Mouse (Mus musculus): ENCODE measurements around the gene Olfr1352. TPM values are rescaled to one million over a fixed set of nuclear protein-coding genes. Genes with fewer than 3 reads are reported as not detected.
"Not testable (repeated sequence)": the region's sequence is repeated elsewhere in the genome, so short reads cannot be mapped to it uniquely, and the experiment has no call there.

The Olfr1352 gene
- not detected in 2 replicates for polyA plus RNA-seq (2014; fragmentation: Nextera tagmentation; extraction: Ambion mirVana)

DNA sequence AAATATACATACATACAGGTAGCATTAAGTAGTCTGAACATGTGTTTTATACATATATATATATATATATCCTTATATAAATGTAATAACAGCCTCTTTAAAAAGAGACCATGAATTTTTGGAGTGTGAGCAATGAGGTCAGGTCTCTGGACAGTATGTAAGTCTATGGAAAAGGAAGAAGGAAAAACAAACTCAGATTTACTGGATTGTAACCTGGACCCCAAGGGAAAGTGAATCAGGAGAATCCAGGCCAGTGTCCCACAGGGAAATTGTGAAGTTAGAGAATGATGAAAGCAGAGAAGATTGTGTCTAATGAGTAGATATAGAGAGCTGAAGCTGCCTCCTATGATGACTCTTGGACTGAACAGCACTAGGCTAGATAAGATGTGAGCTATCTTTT lies at the start of gene Olfr1352:
TSS of gene Olfr1352 (plus strand) at position 301 of the 400 bp plus-strand sequence.
- H3K27ac ChIP-seq (ENCODE audit: low read depth, low read length): no peak within 1 kb of the TSS
- no peaks in the 10 kb centered on the region for H3K27me3 ChIP-seq (ENCODE audit: control insufficient read depth, insufficient read depth, low read length)
- H3K4me2 ChIP-seq (ENCODE audit: low read depth): no peak within 1 kb of the TSS
- DNase-seq (ENCODE audit: low spot score) (no peak), ATAC-seq (ENCODE audit: insufficient read depth, low FRiP score, low TSS enrichment) (no peak)
- H3K36me3 ChIP-seq (ENCODE audit: control insufficient read depth, insufficient read depth, low read length): no peaks in the 10 kb centered on the region
- no peaks in the 10 kb centered on the region for H3K9me3 ChIP-seq (ENCODE audit: control insufficient read depth, low read length)
- H3K4me1 ChIP-seq (ENCODE audit: control insufficient read depth, insufficient read depth, low read length): no peaks in the 10 kb centered on the region
- H3K4me3 ChIP-seq (ENCODE audit: low read depth, low read length): no peak within 1 kb of the TSS
- no peak within 1 kb of the TSS for H3K9ac ChIP-seq (ENCODE audit: low read length)

- 77% methylated on average over 1 of the region's 1 CpGs for WGBS
- not testable (repeated sequence) for ATAC-seq (ENCODE audit: insufficient read depth, low FRiP score, low TSS enrichment); H3K36me3 ChIP-seq (ENCODE audit: control insufficient read depth, insufficient read depth, low read length); H3K9ac ChIP-seq (ENCODE audit: low read length); H3K4me1 ChIP-seq (ENCODE audit: control insufficient read depth, insufficient read depth, low read length); H3K4me2 ChIP-seq (ENCODE audit: low read depth); H3K27ac ChIP-seq (ENCODE audit: low read depth, low read length); H3K4me3 ChIP-seq (ENCODE audit: low read depth, low read length); DNase-seq (ENCODE audit: low spot score); H3K27me3 ChIP-seq (ENCODE audit: control insufficient read depth, insufficient read depth, low read length); H3K9me3 ChIP-seq (ENCODE audit: control insufficient read depth, low read length)
Measured at GRCm38 (mm10) chr10:78950336-78950735, 30.5 kb upstream of the Olfr1352 start, which contains the start of gene Olfr8. Gene Olfr8 (plus strand): TSS chr10:78950636.

DNA sequence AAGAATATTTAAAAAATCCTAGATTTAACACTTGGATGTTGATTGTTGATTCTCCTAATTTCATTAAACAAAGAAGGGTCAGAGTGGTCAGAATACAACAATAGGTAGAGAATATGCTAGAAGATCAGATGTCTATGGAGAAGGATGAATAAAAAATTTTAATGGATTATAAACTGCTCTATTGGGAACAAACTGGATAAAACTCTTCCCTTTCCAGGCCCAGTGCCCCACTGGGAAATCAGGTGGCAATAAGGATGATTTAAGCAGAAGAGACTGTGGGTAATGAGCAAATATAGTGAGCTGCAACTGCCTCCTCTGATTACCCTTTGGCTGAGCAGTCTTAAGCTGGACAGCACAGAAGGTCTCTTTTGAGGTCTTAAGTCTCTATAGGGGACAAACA lies 17.8 kb upstream of the Olfr1352 start, which contains the start of gene Olfr1353:
TSS of gene Olfr1353 (plus strand) at position 301 of the 400 bp plus-strand sequence.
- not testable (repeated sequence) for H3K4me2 ChIP-seq (ENCODE audit: low read depth); H3K27me3 ChIP-seq (ENCODE audit: control insufficient read depth, insufficient read depth, low read length); H3K9ac ChIP-seq (ENCODE audit: low read length); H3K9me3 ChIP-seq (ENCODE audit: control insufficient read depth, low read length); H3K4me1 ChIP-seq (ENCODE audit: control insufficient read depth, insufficient read depth, low read length); DNase-seq (ENCODE audit: low spot score); H3K36me3 ChIP-seq (ENCODE audit: control insufficient read depth, insufficient read depth, low read length); H3K27ac ChIP-seq (ENCODE audit: low read depth, low read length); H3K4me3 ChIP-seq (ENCODE audit: low read depth, low read length); ATAC-seq (ENCODE audit: insufficient read depth, low FRiP score, low TSS enrichment)

- Histone ChIP-seq H3K9ac (ENCODE audit: low read length) (no peak within 1 kb of the TSS), H3K27me3 (ENCODE audit: control insufficient read depth, insufficient read depth, low read length) (no peaks in the 10 kb centered on the region), H3K4me2 (ENCODE audit: low read depth) (no peak within 1 kb of the TSS), H3K27ac (ENCODE audit: low read depth, low read length) (no peak within 1 kb of the TSS), H3K4me3 (ENCODE audit: low read depth, low read length) (no peak within 1 kb of the TSS), H3K4me1 (ENCODE audit: control insufficient read depth, insufficient read depth, low read length) (no peaks in the 10 kb centered on the region), H3K36me3 (ENCODE audit: control insufficient read depth, insufficient read depth, low read length) (no peaks in the 10 kb centered on the region), H3K9me3 (ENCODE audit: control insufficient read depth, low read length) (no peaks in the 10 kb centered on the region)
- WGBS: 75% methylated on average over 1 of the region's 1 CpGs
- DNase-seq (ENCODE audit: low spot score): no peak
- no peak for ATAC-seq (ENCODE audit: insufficient read depth, low FRiP score, low TSS enrichment)
Measured at GRCm38 (mm10) chr10:79012172-79012571, 31.3 kb downstream of the Olfr1352 start, which contains the start of gene Olfr1351. Gene Olfr1351 (plus strand): TSS chr10:79012472.

- Histone ChIP-seq H3K36me3 (ENCODE audit: control insufficient read depth, insufficient read depth, low read length) (no peaks in the 10 kb centered on the region), H3K27ac (ENCODE audit: low read depth, low read length) (no peak within 1 kb of the TSS)
Measured at GRCm38 (mm10) chr10:79028441-79028840, 47.6 kb downstream of the Olfr1352 start, which contains the start of gene Olfr57. Gene Olfr57 (plus strand): TSS chr10:79028741.

More at GRCm38 (mm10) chr10:79028441-79028840, 47.6 kb downstream of the Olfr1352 start, which contains the start of gene Olfr57:
- Histone ChIP-seq H3K4me1 (ENCODE audit: control insufficient read depth, insufficient read depth, low read length) (no peaks in the 10 kb centered on the region), H3K4me3 (ENCODE audit: low read depth, low read length) (no peak within 1 kb of the TSS), H3K9me3 (ENCODE audit: control insufficient read depth, low read length) (no peaks in the 10 kb centered on the region), H3K27me3 (ENCODE audit: control insufficient read depth, insufficient read depth, low read length) (no peaks in the 10 kb centered on the region), H3K9ac (ENCODE audit: low read length) (no peak within 1 kb of the TSS), H3K4me2 (ENCODE audit: low read depth) (no peak within 1 kb of the TSS)
- no peak for ATAC-seq (ENCODE audit: insufficient read depth, low FRiP score, low TSS enrichment)
- DNase-seq (ENCODE audit: low spot score): no peak

Other genes with a start within 250 kb of the Olfr1352 start
- gene Ccdc105, start 228.0 kb upstream of the Olfr1352 start, polyA plus RNA-seq (2014; fragmentation: Nextera tagmentation; extraction: Ambion mirVana): not detected in 2 replicates
- 0.80 and 0.84 TPM in 2 replicates for gene Slc1a6, start 200.6 kb upstream of the Olfr1352 start, polyA plus RNA-seq (2014; fragmentation: Nextera tagmentation; extraction: Ambion mirVana)
- gene Olfr1356, start 128.9 kb upstream of the Olfr1352 start, polyA plus RNA-seq (2014; fragmentation: Nextera tagmentation; extraction: Ambion mirVana): not detected in 2 replicates
- gene Olfr1355, start 105.5 kb upstream of the Olfr1352 start, polyA plus RNA-seq (2014; fragmentation: Nextera tagmentation; extraction: Ambion mirVana): not detected in 2 replicates
- not detected in 2 replicates for gene Olfr1354, start 67.9 kb upstream of the Olfr1352 start, polyA plus RNA-seq (2014; fragmentation: Nextera tagmentation; extraction: Ambion mirVana)
- gene Olfr8, start 30.4 kb upstream of the Olfr1352 start, polyA plus RNA-seq (2014; fragmentation: Nextera tagmentation; extraction: Ambion mirVana): not detected in 2 replicates
- not detected in 2 replicates for gene Olfr1353, start 17.7 kb upstream of the Olfr1352 start, polyA plus RNA-seq (2014; fragmentation: Nextera tagmentation; extraction: Ambion mirVana)
- not detected in 2 replicates for gene Olfr1351, start 31.4 kb downstream of the Olfr1352 start, polyA plus RNA-seq (2014; fragmentation: Nextera tagmentation; extraction: Ambion mirVana)
- gene Olfr57, start 47.7 kb downstream of the Olfr1352 start, polyA plus RNA-seq (2014; fragmentation: Nextera tagmentation; extraction: Ambion mirVana): 0.15 TPM in 1 of 2 replicates, not detected in the other
- 42.8 and 43.7 TPM in 2 replicates for gene 2610008E11Rik, start 116.5 kb downstream of the Olfr1352 start, polyA plus RNA-seq (2014; fragmentation: Nextera tagmentation; extraction: Ambion mirVana)
- not detected in 2 replicates for gene Vmn2r80, start 167.7 kb downstream of the Olfr1352 start, polyA plus RNA-seq (2014; fragmentation: Nextera tagmentation; extraction: Ambion mirVana)